Mouse (Mus musculus): ENCODE data around the gene Opn1sw. TPM values are rescaled to one million over a fixed set of nuclear protein-coding genes. Genes with fewer than 3 reads are reported as not detected.
"Not testable (repeated sequence)": the region's sequence is repeated elsewhere in the genome, so short reads cannot be mapped to it uniquely, and the experiment has no call there.

Gene Opn1sw
- total RNA-seq, 2 experiments from 2014 or later, result 0.09 to 0.14 TPM

DNA sequence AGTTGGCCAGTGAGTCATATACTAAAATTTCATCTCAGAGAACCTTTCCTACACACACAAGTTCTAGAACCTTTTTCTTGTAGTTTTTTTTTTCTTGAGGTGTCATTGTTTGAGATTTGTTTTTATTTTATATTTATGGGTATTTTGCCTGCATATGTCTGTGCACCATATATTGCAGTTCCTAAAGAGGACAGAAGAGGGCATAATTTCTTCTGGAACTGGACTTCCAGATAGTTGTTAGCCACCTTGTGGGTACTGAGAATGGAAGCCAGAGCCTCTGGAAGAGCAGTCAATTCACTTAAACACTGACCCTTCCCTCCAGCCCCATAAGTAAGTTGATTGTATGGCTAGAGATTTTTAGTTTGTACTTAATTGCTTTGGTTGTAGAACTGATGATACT lies 36.7 kb downstream of the Opn1sw start:
- intact Hi-C loops (cut with DNase I; ENCODE audit: low total_unique reads), result no loop called here
- DNase-seq, result no peak

GRCm38 (mm10) chr6:29348371-29348724 lies 39.9 kb downstream of the Opn1sw start:
- intact Hi-C loops (cut with DNase I; ENCODE audit: low total_unique reads), result no loop called here
- DNase-seq, result no peak

DNA sequence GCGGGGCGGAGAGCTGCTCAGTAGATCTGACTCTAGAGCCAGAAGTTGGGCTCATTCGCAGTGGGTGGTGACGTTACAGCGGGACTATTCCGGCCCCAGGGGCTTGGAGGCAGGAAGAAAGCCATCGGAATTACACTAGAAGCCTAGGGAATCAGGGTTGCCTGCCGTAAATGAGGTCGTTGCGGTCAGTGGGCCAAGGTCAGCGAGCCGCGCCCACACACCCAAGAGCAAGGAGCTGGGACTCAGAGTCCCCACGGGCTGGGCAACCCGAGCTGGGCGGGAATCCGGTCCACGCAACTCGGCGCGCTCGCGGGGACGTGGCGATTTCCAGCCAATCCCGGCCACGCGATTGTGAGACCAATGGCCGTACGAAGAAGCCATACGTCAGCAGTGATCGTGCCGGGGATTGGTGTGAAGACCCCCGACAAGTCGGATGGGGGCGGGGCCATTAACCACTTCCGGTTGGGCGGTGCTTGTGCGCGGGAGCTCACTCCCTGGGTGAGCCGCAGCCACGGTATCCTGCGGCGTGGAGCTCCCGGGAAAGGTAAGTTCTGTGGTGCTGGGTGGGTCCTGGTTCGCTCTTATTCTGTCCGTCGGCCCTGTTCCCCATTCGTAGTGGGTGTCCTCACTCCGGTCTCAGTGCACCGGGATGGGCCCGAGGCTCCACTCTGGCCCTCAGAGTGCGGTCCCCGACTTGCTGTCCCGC lies 40.5 kb downstream of the Opn1sw start, which contains the start of gene Calu:
Calu (plus strand) TSS at position 405 of the 706 bp plus-strand sequence.
- peak; percentile 100 for DNase-seq
- intact Hi-C loops (cut with DNase I; ENCODE audit: low total_unique reads), result no loop called here

GRCm38 (mm10) chr6:29347189-29347588 lies 41.1 kb downstream of the Opn1sw start:
- DNase-seq, result no peak
- intact Hi-C loops (cut with DNase I; ENCODE audit: low total_unique reads), result no loop called here

DNA sequence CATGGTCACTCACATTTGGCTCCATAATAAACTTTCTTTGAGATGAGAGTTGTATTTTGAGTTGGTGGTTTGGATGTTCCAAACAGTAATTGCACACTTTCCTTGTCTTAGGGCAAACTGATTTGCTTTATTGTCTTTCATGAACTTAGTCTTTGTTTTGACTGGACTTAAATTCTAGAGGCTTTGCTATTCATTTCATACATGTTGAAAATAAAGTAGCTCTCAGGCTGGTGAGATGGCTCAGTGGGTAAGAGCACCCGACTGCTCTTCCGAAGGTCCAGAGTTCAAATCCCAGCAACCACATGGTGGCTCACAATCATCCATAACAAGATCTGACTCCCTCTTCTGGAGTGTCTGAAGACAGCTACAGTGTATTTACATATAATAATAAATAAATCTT lies 41.8 kb downstream of the Opn1sw start:
- DNase-seq; intact Hi-C loops (cut with DNase I; ENCODE audit: low total_unique reads): not testable (repeated sequence)

GRCm38 (mm10) chr6:29329514-29329913 lies 58.8 kb downstream of the Opn1sw start:
- no peak for DNase-seq

GRCm38 (mm10) chr6:29326961-29327360 lies 61.3 kb downstream of the Opn1sw start:
- DNase-seq, result no peak

More at GRCm38 (mm10) chr6:29329514-29329913, 58.8 kb downstream of the Opn1sw start:
- intact Hi-C loops (cut with DNase I; ENCODE audit: low total_unique reads), result no loop called here

More at GRCm38 (mm10) chr6:29326961-29327360, 61.3 kb downstream of the Opn1sw start:
- intact Hi-C loops (cut with DNase I; ENCODE audit: low total_unique reads), result no loop called here

Small RNAs within 50 kb of the gene (microRNA-seq; reads per million reads assigned to microRNA genes)
- gene Gm26220, result 0 reads per million in 2 experiments
- 0 reads per million in 2 experiments for gene Gm44354

Other genes with a start within 250 kb of the Opn1sw start
- gene Rbm28, start 223.5 kb downstream of the Opn1sw start, total RNA-seq (2021), result 10 to 100 TPM; 13.6 to 13.8 TPM
- under 1 TPM; 0.64 to 0.88 TPM for gene Prrt4, start 208.9 kb downstream of the Opn1sw start, total RNA-seq (2021)
- 10 to 100 TPM; 20.2 to 23.8 TPM for gene Impdh1, start 172.1 kb downstream of the Opn1sw start, total RNA-seq (2021)
- 1 to 10 TPM; 5.3 to 5.4 TPM for gene Hilpda, start 116.0 kb downstream of the Opn1sw start, total RNA-seq (2021)
- under 1 TPM; 0.20 to 0.21 TPM for gene Fam71f2, start 108.9 kb downstream of the Opn1sw start, total RNA-seq (2021)
- gene Fam71f1, start 69.3 kb downstream of the Opn1sw start, total RNA-seq (2021), result not detected
- 100 to 1,000 TPM; 121 to 131 TPM for gene Calu, start 40.4 kb downstream of the Opn1sw start, total RNA-seq (2021)
- 10 to 100 TPM in 1 of 2 experiments, 1 to 10 TPM in 1; 9.6 to 13.2 TPM for gene Ccdc136, start 7.8 kb upstream of the Opn1sw start, total RNA-seq (2021)
- gene Flnc, start 44.8 kb upstream of the Opn1sw start, total RNA-seq (2021), result 100 to 1,000 TPM; 267 to 438 TPM
- 10 to 100 TPM; 97.8 to 99.2 TPM for gene Atp6v1f, start 79.2 kb upstream of the Opn1sw start, total RNA-seq (2021)
- not detected for gene Atp6v1fnb, start 83.0 kb upstream of the Opn1sw start, total RNA-seq (2021)
- 10 to 100 TPM; 12.4 to 13.8 TPM for gene Kcp, start 119.5 kb upstream of the Opn1sw start, total RNA-seq (2021)
- gene Irf5, start 138.2 kb upstream of the Opn1sw start, total RNA-seq (2021), result 1 to 10 TPM; 1.0 to 1.8 TPM
- gene Tnpo3, start 221.4 kb upstream of the Opn1sw start, total RNA-seq (2021), result 10 to 100 TPM; 28.3 to 28.8 TPM